Mouse (Mus musculus) layer of hippocampus, adult 18-20 months (tissue): ENCODE data around the gene Clspn. TPM values are rescaled to one million over a fixed set of nuclear protein-coding genes. Genes with fewer than 3 reads are reported as not detected.
A peak's percentile ranks its signal among the peaks of the same experiment; 100 is the strongest.

Experiments used
- DNase-seq, 2 experiments: peaks; one replicate each; pipeline ENCODE4 v3.0.0; 2022; ENCODE audit warnings: low spot score in 2 of 2
- microRNA-seq, 2 experiments: library from miRNA; unstranded; fragments of <30 nt; microRNA quantifications; one replicate each; pipeline ENCODE4 v1.2.0; 2021
- total RNA-seq, 2 experiments: library from RNA; stranded (reverse); gene quantifications; 2 replicates each; pipeline ENCODE4 v1.2.3; 2021

Gene Clspn
- total RNA-seq, 2 experiments from 2014 or later = 0.87 to 0.91 TPM

DNA sequence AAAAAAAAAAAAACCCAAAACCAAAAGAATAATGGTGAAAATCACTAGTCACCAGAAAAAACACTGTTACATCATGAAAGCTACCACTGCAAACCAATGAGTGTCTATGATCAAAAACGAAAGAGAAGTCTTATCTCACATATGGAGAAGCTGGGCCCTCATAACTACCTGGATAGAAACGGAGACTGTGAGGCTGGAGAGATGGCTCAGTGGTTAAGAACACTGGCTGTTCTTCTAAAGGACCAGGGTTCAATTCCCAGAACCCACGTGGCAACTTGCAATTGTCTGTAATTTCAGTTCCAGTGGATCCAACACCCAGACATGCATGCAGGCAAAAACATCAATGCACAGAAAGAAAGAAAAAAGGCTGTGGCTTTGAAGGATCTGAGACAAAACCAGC is 75.9 kb downstream of the Clspn start:
- DNase-seq = no peak

DNA sequence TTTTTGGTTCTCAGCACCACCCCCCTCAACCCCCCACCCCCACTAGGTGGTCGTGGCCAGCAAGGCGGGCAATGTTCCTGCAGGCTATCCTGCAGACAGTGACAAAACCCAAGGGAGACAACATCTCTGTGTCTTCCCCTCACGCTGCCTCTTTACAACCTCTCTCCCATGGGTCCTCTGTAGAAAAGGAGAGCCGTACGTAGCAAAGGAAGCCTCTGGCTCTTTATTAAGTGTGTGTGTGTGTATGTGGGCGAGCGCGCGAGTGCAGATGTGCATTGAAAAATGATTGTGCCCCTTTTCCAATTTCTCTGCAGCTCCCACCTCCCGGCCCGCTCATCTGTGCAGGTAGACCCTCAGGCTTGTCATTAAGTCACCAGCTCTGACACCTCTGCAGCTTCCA is 79.6 kb downstream of the Clspn start:
- DNase-seq = no peak

DNA sequence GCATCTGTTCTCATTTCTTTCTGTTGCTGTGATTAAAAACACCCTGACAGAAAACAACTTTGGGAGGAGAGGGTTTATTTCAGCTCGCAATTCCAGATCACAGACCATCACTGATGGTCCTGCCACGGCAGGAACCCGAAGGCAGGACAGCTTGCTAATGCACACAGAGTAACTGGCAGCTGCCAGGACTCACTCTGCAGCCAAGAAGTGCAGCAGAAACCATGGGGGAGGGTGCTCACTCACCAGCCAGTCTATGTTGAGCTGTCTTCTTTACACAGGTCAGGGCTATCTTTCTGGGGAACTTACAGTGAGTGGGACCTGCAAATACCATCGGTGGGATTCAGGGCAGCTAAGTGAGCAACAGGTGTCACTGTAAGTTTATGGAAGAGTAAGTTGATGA is 80.7 kb downstream of the Clspn start:
- DNase-seq = no peak

DNA sequence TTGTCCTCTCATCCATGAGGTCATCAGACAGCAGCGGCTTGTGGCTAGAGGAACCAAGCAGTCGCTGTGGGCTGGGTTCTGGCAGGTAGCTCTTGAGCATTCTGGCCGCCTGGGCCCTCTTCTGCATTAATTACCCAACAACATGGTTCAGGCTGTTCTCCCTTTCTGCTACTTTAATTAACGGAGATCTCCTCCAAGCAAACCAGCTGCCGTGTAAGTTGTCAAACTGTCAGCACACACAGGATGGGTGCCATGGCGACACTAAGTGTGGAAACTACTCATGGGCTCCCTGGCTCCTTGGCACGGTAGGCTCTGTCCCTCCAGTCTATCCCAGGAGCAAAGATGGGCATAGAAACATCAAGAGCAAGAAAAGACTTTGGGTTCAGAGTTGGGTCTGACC is 82.6 kb downstream of the Clspn start:
- DNase-seq = peak in 1 of 2 experiments; percentile 34

DNA sequence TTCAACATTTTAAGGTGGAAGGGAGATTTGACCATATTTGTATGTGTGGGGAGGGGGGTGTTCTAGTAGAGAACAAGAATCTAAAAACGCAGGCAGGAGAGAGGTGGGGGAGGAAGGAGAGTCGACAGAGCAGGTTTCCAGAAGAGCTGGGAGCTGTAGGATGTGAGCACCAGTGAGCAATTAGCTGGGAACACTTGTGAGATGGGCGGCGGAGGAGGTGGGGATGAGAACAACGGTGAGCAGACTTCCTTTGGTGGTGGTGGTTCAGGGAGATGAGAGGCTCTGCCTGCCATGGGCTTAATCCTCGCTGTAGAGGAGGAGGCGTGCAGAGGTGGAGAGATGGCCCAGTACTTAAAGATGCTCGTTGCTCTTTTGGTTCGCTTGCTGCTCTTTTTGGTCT is 85.2 kb downstream of the Clspn start:
- DNase-seq = peak; percentile 20 to 33

Small RNA genes within 50 kb of the gene (microRNA-seq; reads per million reads assigned to microRNA genes)
- 0 reads per million in 2 experiments for gene Mir7119

Other genes with a start within 250 kb of the Clspn start
- gene Adprhl2, start 235.2 kb upstream of the Clspn start, total RNA-seq = 10 to 100 TPM; 29.1 to 32.3 TPM
- gene Tekt2, start 231.2 kb upstream of the Clspn start, total RNA-seq = under 1 TPM; 0.94 to 0.99 TPM
- 10 to 100 TPM; 36.9 to 38.7 TPM for gene Ago3, start 127.4 kb upstream of the Clspn start, total RNA-seq
- gene Ago1, start 88.4 kb upstream of the Clspn start, total RNA-seq = 10 to 100 TPM; 58.7 to 59.3 TPM
- gene Ago4, start 23.5 kb upstream of the Clspn start, total RNA-seq = 1 to 10 TPM; 8.1 to 9.7 TPM
- 10 to 100 TPM; 70.4 to 71.1 TPM for gene 5730409E04Rik, start 52.9 kb downstream of the Clspn start, total RNA-seq
- gene Psmb2, start 120.7 kb downstream of the Clspn start, total RNA-seq = 100 to 1,000 TPM; 100 to 115 TPM
- gene Tfap2e, start 179.3 kb downstream of the Clspn start, total RNA-seq = not detected
- gene Ncdn, start 196.5 kb downstream of the Clspn start, total RNA-seq = 1,000 to 10,000 TPM; 2,035 to 2,092 TPM
- gene AU040320, start 196.6 kb downstream of the Clspn start, total RNA-seq = 10 to 100 TPM; 60.9 to 61.3 TPM